Mouse (Mus musculus) frontal cortex, postnatal 14 days (tissue): ENCODE data around the gene Dtl.
"Not testable (repeated sequence)": the region's sequence is repeated elsewhere in the genome, so short reads cannot be mapped to it uniquely, and the experiment has no call there.

Experiments used
- DNase-seq, 2 experiments: peaks; one replicate each; pipeline ENCODE4 v3.0.0; 2022; ENCODE audit warnings: low spot score in 2 of 2

The Dtl gene

GRCm38 (mm10) chr1:191519329-191520066 lies 55.8 kb downstream of the Dtl start:
- no peak for DNase-seq

- no peak for DNase-seq
These were observed 56.4 kb downstream of the Dtl start for GRCm38 (mm10) chr1:191518911-191519310.

- no peak for DNase-seq
These were observed 57.4 kb downstream of the Dtl start for GRCm38 (mm10) chr1:191517969-191518368.

DNA sequence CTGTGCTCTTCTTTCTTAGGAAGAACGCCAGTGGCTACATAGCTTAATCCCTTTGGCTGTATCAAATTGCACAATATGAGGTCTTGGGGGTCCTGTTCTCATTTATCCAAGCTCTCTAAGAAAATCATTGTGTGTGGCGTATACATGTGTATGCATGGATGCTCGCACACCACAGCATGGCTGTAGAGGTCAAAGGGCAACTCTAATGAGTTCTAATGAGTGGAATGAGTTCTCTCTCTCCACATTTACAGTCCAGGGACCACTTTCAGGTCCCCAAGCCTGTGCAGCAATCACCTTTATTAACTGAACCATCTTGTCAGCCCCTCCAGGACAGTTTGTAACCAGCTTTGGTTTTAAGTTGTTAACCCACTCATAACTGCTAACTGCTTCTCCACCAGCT lies 58.3 kb downstream of the Dtl start:
- no peak for DNase-seq

DNA sequence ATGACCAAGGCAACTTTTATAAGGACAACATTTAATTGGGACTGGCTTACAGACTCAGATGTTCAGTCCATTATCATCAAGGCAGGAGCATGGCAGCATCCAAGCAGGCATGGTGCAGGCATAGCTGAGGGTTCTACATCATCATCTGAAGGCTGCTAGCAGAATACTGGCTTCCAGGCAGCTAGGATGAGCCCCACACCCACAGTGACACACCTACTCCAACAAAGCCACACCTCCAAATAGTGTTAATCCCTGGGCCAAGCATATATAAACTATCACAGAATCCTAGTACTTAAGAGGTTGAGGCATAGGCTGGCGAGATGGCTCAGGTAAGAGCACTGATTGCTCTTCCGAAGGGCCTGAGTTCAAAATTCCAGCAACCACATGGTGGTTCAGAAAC lies 59.0 kb downstream of the Dtl start:
- not testable (repeated sequence) for DNase-seq

DNA sequence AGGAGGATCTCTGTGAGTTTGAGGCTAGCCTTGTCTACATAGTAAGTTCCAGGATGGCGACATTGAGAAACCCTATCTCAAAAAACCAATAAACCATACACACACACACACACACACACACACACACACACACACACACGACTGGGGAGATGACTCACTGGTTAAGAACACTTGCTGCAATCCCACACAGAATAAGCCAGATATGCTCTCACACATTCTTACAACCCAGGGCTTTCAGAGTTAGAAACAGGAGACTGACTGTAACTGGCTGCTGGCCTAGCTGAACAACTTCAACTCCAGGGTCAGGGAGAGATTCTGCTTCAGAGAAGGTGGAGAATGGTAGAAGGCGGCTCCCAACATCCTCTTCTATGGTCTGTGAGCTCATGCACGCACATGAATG lies 62.1 kb downstream of the Dtl start:
- no peak for DNase-seq

DNA sequence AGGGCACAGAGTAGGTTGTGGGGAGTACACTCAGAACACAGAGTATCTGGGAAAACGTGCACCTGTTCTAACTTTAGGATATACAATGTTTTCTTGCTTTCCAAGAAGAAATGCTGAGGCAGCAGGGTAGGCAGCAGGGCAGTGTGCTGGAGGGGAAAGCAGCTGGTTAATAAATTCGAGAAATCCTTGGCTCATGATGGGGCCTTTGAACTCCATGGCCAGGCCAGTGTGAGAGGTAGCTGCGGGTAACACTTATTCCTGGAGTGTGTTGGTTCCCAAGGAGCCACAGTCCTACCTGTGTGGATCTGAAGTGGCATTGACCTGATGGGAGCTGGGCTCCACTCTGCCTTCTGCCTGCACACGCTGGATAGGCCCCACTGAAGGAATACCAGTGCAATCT lies 63.0 kb downstream of the Dtl start:
- no peak for DNase-seq

DNA sequence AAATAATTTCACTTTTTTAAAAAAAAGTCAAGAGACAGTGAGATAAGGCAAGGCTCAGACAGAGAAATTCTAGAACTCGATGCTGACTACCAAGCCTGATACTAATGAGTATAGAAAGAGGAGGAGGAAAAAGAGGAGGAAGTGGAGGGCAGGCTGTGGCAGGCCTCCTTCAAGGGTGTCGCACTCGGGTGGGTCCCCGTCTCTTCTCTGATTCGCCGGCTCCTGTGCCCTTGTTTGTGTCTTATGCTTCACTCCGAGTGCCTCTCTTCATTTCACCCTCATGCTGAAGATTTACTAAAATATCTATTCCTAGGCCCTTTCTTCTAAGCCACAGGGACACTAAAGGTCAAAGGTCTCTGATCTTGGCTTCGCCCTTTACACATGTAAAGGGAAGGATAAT lies 63.8 kb downstream of the Dtl start:
- DNase-seq, result no peak

DNA sequence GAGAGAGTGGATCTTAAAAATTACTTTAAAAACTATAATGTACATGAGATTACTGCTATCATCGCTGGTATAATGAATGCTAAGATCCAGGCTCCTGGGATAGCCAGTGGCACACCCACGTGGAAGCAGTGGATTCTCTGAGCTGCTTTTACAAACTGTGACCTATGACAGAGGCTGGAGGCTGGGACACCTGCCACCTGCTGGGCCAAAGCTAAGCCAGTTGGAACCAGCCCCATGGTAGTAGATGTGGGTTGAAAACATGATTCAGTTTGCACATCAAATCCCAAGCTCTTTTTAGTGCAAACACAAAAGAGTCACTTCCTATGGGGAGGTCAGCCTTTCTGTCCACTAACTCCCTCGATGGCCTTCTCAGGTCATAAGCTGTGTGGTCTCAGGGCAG lies 65.5 kb downstream of the Dtl start:
- DNase-seq, result no peak

DNA sequence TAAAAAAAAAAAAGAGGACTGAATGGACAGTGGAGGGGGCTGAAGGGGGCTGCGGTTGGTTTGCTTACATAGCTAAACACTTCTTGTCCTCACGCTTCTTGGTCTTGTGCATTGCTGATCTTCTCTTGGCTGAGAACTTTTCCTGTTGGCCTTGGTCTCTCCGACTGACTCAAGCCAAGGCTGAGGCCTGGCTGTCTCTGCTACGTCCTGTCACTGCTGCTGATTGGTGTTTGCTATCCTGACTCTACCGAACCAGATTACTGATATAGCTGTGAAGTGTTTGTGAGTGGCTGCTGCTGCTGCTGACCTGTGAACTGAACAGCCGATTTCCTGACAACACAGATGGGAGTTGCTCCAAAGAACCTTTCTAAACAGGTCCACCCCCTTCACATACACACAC lies 66.2 kb downstream of the Dtl start:
- no peak for DNase-seq

- DNase-seq, result no peak
These were observed 68.6 kb downstream of the Dtl start for GRCm38 (mm10) chr1:191506791-191507190.

- DNase-seq, result no peak
These were observed 75.7 kb downstream of the Dtl start for GRCm38 (mm10) chr1:191499666-191500065.

GRCm38 (mm10) chr1:191498271-191498955 lies 76.9 kb downstream of the Dtl start:
- no peak for DNase-seq

DNA sequence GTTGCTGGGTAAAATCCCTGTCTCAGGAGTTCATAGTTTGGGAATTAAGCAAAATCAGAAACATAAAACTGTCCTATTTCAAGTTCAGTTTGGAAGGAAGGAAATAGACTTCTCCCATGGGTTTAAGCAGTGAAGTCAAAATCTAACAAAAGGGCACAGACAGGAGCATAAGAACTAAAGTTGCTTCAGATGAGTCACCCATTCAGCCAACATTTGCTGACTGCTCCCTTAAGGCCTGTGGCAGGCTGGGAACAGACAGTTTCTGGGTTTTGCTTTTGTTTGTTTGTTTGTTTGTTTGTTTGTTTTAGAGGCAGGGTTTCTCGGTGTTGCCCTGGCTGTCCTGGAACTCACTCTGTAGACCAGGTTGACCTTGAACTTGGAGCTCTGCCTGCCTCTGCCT lies 78.7 kb downstream of the Dtl start:
- no peak for DNase-seq

DNA sequence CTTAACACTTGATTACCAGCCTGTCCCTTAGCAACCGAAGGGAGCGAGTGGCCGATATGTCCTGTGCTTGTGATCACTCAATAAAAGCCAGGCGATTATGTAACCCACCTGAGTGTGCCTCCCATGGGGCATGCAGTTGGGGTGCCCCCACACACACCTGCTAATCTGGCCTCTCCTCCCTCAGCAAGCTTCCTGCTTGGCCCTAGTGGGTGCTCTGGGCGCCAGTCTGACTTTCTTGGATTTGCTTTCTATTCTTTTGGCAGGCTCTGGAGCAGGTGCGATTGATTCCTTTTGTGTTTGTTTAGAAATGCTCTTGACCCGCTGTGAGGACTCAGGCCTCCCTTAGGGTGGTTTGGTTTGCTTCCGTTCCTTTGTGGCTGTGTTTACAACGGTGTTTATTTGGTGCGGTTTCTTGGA lies 80.3 kb downstream of the Dtl start:
- DNase-seq, result no peak

DNA sequence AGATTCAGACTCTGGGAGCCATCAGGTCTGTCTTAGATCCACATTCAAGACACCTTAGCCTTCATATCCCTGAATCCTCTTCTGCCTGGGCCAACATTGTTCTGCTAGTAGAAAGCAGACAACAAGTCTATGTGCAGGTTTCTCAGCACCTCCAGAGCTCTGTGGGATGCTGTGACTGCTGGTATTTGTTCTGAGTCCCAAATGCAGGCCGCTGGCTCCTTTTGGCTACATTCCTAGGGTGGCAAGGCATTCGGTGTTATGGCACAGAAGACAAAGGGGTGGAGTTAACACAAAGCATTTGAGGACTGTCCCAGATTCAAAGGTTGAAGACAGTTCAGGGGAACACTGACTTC lies 81.1 kb downstream of the Dtl start:
- no peak for DNase-seq

- DNase-seq, result no peak
These were observed 81.7 kb downstream of the Dtl start for GRCm38 (mm10) chr1:191493476-191494302.

DNA sequence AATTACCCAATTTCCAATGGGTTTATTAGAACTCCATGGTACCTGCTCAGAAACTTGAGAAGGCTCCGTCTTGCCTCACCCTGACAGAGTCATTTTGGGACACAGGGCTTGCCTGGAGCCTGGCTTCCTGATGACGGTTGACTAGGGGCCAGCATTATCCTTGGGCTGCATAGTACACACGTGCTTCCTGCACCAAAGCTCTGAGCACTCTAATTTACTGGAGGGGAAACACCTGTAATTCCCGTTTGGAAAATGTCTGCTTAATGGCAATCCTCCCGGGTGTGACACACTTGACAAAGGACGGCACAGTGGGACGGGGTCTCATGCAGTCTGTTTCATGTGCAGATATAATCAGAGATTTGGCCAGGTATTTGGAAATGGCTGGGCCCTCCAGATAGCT lies 84.9 kb downstream of the Dtl start:
- DNase-seq, result no peak
